In genomic region chr2:29649795-29650457, GRCm38 (mm10) we compare ENCODE assay signal across 9 mouse cellular contexts. TPM values are rescaled to one million over a fixed set of nuclear protein-coding genes. Genes with fewer than 3 reads are reported as not detected.
DNase-seq lines count a peak whose midpoint lies in the region; ATAC-seq lines count a peak whose summit lies in the region.
"Had no signal": no experiment of that assay in that cellular context is flagged by ENCODE, and none has a peak within 500 bp of the region (broad histone marks: within the 10 kb centered on the region; RNA-seq: fewer than 3 reads in every experiment).

No protein-coding gene starts in this region.

- no peak for DNase-seq in limb, embryonic 10.5 days (ENCODE audit: low spot score)
- peak; percentile 73 for DNase-seq in ZHBTc4 (ENCODE audit: low read depth, low spot score)
- peak; percentile 66 for DNase-seq in heart, postnatal 4 days
- peak; percentile 72 for DNase-seq in thymus, postnatal 4 days
- no peak for DNase-seq in right cerebral cortex, postnatal 4 days

- 75% methylated on average over 10 of the region's 10 CpGs for WGBS in limb, embryonic 15.5 days
- 92% methylated on average over 10 of the region's 10 CpGs for WGBS in limb, embryonic 10.5 days
- 72% methylated on average over 10 of the region's 10 CpGs for WGBS in lung, embryonic 16.5 days

- no peaks in the 10 kb centered on the region for H3K27me3 ChIP-seq in limb, embryonic 15.5 days
- H3K27me3 ChIP-seq in limb, embryonic 10.5 days (ENCODE audit: low read depth, poor library complexity, severe bottlenecking): no peaks in the 10 kb centered on the region
- H3K27me3 ChIP-seq in lung, embryonic 16.5 days (ENCODE audit: control insufficient read depth, insufficient read depth, low read depth, low read length): no peaks in the 10 kb centered on the region
- H3K27me3 ChIP-seq: embryonic facial prominence, embryonic 12.5 days had no signal

- H3K4me1 ChIP-seq in limb, embryonic 15.5 days: peaks cover 36% of the 10 kb centered on the region
- H3K4me1 ChIP-seq in limb, embryonic 10.5 days: peaks cover 14% of the 10 kb centered on the region
- H3K4me1 ChIP-seq in lung, embryonic 16.5 days (replicated peaks; ENCODE audit: control insufficient read depth, insufficient read depth, low read length): peaks cover 15% of the 10 kb centered on the region

- no peak overlapping the region for H3K9ac ChIP-seq in limb, embryonic 15.5 days
- no peak overlapping the region for H3K9ac ChIP-seq in lung, embryonic 16.5 days (ENCODE audit: low read length)
- H3K9ac ChIP-seq: embryonic facial prominence, embryonic 12.5 days had no signal

- H3K27ac ChIP-seq in limb, embryonic 15.5 days: peak overlapping the region; percentile 40; the same call in 1 of the 2 replicates
- H3K27ac ChIP-seq in limb, embryonic 10.5 days: no peak overlapping the region
- peak overlapping the region; percentile 78 for H3K27ac ChIP-seq in lung, embryonic 16.5 days (ENCODE audit: low read length)
- H3K27ac ChIP-seq: embryonic facial prominence, embryonic 12.5 days had no signal

- no peak overlapping the region for H3K4me3 ChIP-seq in limb, embryonic 15.5 days
- H3K4me3 ChIP-seq in limb, embryonic 10.5 days: no peak overlapping the region
- H3K4me3 ChIP-seq in lung, embryonic 16.5 days (ENCODE audit: low read length): no peak overlapping the region
- H3K4me3 ChIP-seq: embryonic facial prominence, embryonic 12.5 days had no signal

- ATAC-seq in limb, embryonic 15.5 days (ENCODE audit: insufficient number of reproducible peaks, low FRiP score, low TSS enrichment, low read depth): no peak
- ATAC-seq in lung, embryonic 16.5 days (ENCODE audit: low read depth): peak; percentile 45
- ATAC-seq in cerebellum, adult (ENCODE audit: insufficient number of reproducible peaks, low FRiP score, low TSS enrichment): no peak

- H3K4me2 ChIP-seq in limb, embryonic 15.5 days: no peak overlapping the region
- no peak overlapping the region for H3K4me2 ChIP-seq in lung, embryonic 16.5 days (ENCODE audit: low read depth, low read length)
- H3K4me2 ChIP-seq: embryonic facial prominence, embryonic 12.5 days had no signal

- H3K36me3 ChIP-seq in limb, embryonic 15.5 days: no peaks in the 10 kb centered on the region
- H3K36me3 ChIP-seq in limb, embryonic 10.5 days: peaks cover 3% of the 10 kb centered on the region; the same call in 1 of the 2 replicates
- H3K36me3 ChIP-seq in lung, embryonic 16.5 days (ENCODE audit: control insufficient read depth, insufficient read depth, low read length): no peaks in the 10 kb centered on the region
- H3K36me3 ChIP-seq: embryonic facial prominence, embryonic 12.5 days had no signal

- H3K9me3 ChIP-seq in limb, embryonic 15.5 days: no peaks in the 10 kb centered on the region
- H3K9me3 ChIP-seq in limb, embryonic 10.5 days (replicated peaks): no peaks in the 10 kb centered on the region
- no peaks in the 10 kb centered on the region for H3K9me3 ChIP-seq in lung, embryonic 16.5 days (ENCODE audit: control insufficient read depth, low read length)
- H3K9me3 ChIP-seq: embryonic facial prominence, embryonic 12.5 days had no signal

RNA-seq across cellular contexts. Expression of gene Rapgef1, which starts 30.4 kb away (rescaled TPM):
- 15.9 and 17.1 TPM in 2 replicates for polyA plus RNA-seq in limb, embryonic 15.5 days (2015; fragmentation: Nextera tagmentation; extraction: Ambion mirVana)
- 17.2 and 18.1 TPM in 2 replicates for polyA plus RNA-seq in limb, embryonic 10.5 days (2016; fragmentation: Nextera tagmentation; extraction: Ambion mirVana)
- total RNA-seq in heart, postnatal 4 days (2021): 10 to 100 TPM; 96.3 to 98.4 TPM
- polyA plus RNA-seq in lung, embryonic 16.5 days (2015; fragmentation: Nextera tagmentation; extraction: Ambion mirVana): 10.7 and 12.2 TPM in 2 replicates

Comparison
In these comparisons a context has a peak if more than half of its experiments do, and no peak if none do; other contexts are left out.
1. DNase-seq: peak in ZHBTc4 (single experiment), heart, postnatal 4 days (single experiment) and thymus, postnatal 4 days (single experiment); none in limb, embryonic 10.5 days (single experiment) and right cerebral cortex, postnatal 4 days (single experiment).